Mouse (Mus musculus) heart, postnatal 14 days (tissue): ENCODE measurements around the gene Gm10961. TPM values are rescaled to one million over a fixed set of nuclear protein-coding genes. Genes with fewer than 3 reads are reported as not detected.

ENCODE experiments used
- DNase-seq, 2 experiments: peaks; one replicate each; pipeline ENCODE4 v3.0.0; 2021 to 2022
- intact Hi-C: fragments of 180-260 bp; cut with DNase I; formaldehyde crosslinking; loops from one replicate; pipeline ENCODE4 v1.15.1; 2025
- total RNA-seq, 2 experiments: library from RNA; stranded (reverse); gene quantifications; 2 replicates each; pipeline ENCODE4 v1.2.3; 2021

Gene Gm10961
- total RNA-seq, 2 experiments from 2014 or later, result not detected

GRCm38 (mm10) chr3:107652968-107653367, 21.8 kb downstream of the Gm10961 start:
- intact Hi-C loops, result no loop called here
- no peak for DNase-seq

DNA sequence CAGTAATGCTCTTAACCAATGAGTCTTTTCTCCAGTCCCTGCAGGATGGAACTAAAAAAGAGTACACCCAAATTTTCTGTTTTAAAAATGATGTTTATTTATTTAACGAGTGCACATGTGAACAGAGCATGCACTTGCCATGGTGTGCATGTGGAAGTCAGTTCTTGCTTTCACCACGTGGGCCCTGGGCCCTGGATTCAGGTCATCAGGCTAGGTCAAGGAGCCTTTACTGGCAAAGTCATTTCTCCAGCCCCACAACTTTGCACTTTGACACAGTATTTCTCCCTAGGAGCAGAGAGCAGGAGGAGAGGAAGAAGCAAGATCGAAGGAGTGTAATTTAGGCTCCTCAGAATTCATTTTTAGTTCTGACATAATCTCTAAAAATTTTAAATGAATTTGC, 23.7 kb downstream of the Gm10961 start:
- DNase-seq, result no peak
- intact Hi-C loops, result no loop called here

- DNase-seq, result no peak
- intact Hi-C loops, result no loop called here
Measured at GRCm38 (mm10) chr3:107655491-107655890, 24.4 kb downstream of the Gm10961 start.

- intact Hi-C loops, result no loop called here
- no peak for DNase-seq
Measured at GRCm38 (mm10) chr3:107656151-107656550, 25.0 kb downstream of the Gm10961 start.

- no peak for DNase-seq
- intact Hi-C loops, result no loop called here
Measured at GRCm38 (mm10) chr3:107656888-107657287, 25.8 kb downstream of the Gm10961 start.

- no peak for DNase-seq
- intact Hi-C loops, result no loop called here
Measured at GRCm38 (mm10) chr3:107659000-107659399, 27.9 kb downstream of the Gm10961 start.

GRCm38 (mm10) chr3:107664641-107665040, 33.5 kb downstream of the Gm10961 start:
- DNase-seq, result no peak
- intact Hi-C loops, result no loop called here

- intact Hi-C loops, result no loop called here
- DNase-seq, result no peak
Measured at GRCm38 (mm10) chr3:107667426-107667825, 36.3 kb downstream of the Gm10961 start.

- intact Hi-C loops, result no loop called here
- DNase-seq, result no peak
Measured at GRCm38 (mm10) chr3:107668786-107669185, 37.7 kb downstream of the Gm10961 start.

DNA sequence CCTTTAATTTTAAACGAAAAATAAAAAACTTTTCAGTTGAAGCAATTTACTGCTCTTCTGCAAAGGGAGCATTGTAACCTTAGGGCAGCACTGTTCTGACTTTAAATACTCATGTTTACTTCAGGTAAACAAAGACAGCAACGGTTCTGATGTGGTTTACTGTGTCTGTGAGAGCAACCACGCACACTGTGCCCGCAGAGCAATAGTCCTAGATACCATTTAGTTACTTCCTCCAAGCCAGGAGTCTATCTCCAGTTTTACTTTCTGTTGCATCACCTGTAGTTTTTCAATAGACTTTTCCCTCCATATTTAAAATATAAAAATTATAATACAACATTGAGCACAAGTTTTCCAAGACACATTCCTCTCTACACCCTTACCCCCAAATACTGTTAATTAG, 39.4 kb downstream of the Gm10961 start:
- intact Hi-C loops, result no loop called here
- no peak for DNase-seq

- no peak for DNase-seq
- intact Hi-C loops, result no loop called here
Measured at GRCm38 (mm10) chr3:107671509-107671908, 40.4 kb downstream of the Gm10961 start.

DNA sequence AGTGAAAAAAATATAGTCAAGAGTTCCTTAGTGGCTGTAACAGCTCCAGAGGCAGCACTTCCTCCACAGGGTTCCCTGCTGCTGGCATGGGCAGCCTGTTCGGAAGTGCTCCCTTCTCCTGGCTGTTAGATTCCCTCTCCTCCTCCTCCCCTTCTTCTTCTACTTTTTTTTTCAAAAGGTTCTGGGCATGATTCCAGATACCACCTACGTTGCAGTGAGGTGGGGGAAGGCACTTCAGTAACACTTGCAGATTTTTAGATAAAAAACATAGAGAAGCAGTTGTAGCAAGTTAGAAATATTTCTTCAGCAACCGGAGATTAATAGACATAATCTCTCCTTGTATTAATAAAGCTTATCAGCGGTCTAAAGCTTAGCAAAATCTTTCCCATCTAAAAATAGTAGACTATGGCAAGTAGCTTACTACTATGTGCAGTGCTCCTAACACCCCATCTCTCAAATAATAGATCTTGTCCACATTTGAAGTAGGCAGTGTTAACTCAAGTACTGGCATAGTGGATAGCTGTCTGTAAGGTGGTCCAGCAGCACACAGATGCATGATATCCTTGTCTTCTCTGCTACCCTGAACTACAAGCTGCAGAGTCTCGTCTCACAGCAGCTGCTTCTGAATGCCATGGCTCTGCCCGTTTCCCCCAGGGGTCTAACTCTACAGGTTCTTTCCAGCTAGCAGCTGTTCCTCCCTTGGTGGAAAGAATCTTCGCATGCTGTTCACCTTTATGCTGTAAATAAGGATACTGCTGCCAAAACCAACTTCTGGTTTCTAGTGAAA, 49.9 kb downstream of the Gm10961 start:
- peak; percentile 15 to 39 for DNase-seq
- intact Hi-C loops, result no loop called here

Other genes with a start within 250 kb of the Gm10961 start
- gene Kcnc4, start 171.8 kb upstream of the Gm10961 start, total RNA-seq, result under 1 TPM; 0.37 to 0.43 TPM
- gene Slc6a17, start 113.3 kb upstream of the Gm10961 start, total RNA-seq, result 1 to 10 TPM; 1.3 to 1.5 TPM
- gene Ubl4b, start 76.2 kb upstream of the Gm10961 start, total RNA-seq, result not detected
- not detected for gene Alx3, start 36.3 kb upstream of the Gm10961 start, total RNA-seq
- gene Strip1, start 372 bp downstream of the Gm10961 start, total RNA-seq, result 10 to 100 TPM; 21.4 to 26.2 TPM
- 10 to 100 TPM; 79.1 to 91.9 TPM for gene Ahcyl1, start 65.2 kb downstream of the Gm10961 start, total RNA-seq
- gene Csf1, start 129.1 kb downstream of the Gm10961 start, total RNA-seq, result 10 to 100 TPM; 25.5 to 33.6 TPM
- not detected for gene Eps8l3, start 245.9 kb downstream of the Gm10961 start, total RNA-seq